Mouse (Mus musculus) hematopoietic stem cell, adult 5-6 weeks (primary cell): ENCODE results near the gene Slx4. TPM values are rescaled to one million over a fixed set of nuclear protein-coding genes. Genes with fewer than 3 reads are reported as not detected.
"Not testable (repeated sequence)": the region's sequence is repeated elsewhere in the genome, so short reads cannot be mapped to it uniquely, and the experiment has no call there.

ENCODE experiments used
- ATAC-seq, 2 experiments: fragments of 125-278 bp in 1 of 2; replicated peaks in 1 of 2; 2 replicates each; pipeline ENCODE4 v1.8.0; 2016 to 2017; ENCODE audit warnings: inconsistent platforms in 2 of 2, mild to moderate bottlenecking in 2 of 2, moderate number of reproducible peaks in 2 of 2, low read depth in 1 of 2, moderate TSS enrichment in 1 of 2; ENCODE audit not compliant: low FRiP score in 2 of 2, poor library complexity in 2 of 2, severe bottlenecking in 2 of 2, insufficient read depth in 1 of 2, low TSS enrichment in 1 of 2
- total RNA-seq: library from RNA; stranded (forward); fragments of 172-1452, 232-1000 nt; gene quantifications from 2 replicates; pipeline ENCODE4 v1.2.3, GENCODE M21; 2017

Gene Slx4
- total RNA-seq, 1 experiment from 2014 or later = 29.0 TPM

DNA sequence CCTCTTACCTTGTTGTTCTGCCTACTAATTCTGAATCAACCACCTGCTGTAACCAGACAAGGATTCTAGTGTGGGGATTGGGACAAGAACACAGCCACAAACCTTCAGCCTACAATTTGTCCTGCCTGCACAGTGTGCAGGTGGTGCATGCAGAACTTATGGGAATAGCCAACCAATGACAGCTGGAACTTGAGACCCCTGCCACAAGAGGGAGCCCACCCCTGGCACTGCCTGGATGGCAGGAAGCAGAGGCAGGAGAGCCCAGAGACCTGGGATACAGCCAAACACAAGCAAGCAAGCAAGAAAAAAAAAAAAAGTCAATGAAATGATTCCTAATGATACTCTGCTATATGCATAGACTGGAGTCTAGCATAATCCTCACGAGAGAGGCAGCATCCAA lies 17.7 kb upstream of the Slx4 start:
- ATAC-seq = no peak

DNA sequence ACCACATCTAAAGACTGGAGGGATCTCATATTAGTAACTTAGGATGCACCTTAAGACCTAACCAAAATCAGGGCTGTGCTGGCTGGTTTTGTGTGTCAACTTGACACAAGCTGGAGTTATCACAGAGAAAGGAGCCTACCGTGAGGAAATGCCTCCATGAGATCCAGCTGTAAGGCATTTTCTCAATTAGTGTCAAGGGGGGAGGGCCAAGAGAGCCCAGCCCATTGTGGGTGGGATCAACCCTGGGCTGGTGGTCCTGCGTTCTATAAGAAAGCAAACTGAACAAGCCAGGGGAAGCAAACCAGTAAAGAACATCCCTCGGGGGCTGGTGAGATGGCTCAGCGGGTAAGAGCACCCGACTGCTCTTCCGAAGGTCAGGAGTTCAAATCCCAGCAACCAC lies 13.9 kb upstream of the Slx4 start:
- ATAC-seq = not testable (repeated sequence)

DNA sequence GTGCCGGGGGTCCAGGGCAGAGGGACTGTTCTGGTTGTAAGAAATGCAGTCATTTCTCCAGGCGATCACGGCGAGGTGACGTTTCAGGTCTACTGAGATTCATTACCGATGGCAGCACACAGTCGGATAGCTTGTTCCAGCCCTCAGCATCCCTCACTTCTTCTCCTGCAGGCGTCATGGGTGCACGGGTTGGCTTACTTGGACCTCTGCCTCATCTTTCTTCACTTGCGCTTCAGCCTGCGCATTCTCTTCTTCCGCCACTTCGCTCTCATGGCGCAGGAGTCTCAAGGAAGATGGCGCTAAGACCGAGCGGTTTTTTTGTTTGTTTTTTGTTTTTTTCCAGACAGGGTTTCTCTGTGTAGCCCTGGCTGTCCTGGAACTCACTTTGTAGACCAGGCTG lies 13.2 kb upstream of the Slx4 start:
- ATAC-seq = not testable (repeated sequence)

DNA sequence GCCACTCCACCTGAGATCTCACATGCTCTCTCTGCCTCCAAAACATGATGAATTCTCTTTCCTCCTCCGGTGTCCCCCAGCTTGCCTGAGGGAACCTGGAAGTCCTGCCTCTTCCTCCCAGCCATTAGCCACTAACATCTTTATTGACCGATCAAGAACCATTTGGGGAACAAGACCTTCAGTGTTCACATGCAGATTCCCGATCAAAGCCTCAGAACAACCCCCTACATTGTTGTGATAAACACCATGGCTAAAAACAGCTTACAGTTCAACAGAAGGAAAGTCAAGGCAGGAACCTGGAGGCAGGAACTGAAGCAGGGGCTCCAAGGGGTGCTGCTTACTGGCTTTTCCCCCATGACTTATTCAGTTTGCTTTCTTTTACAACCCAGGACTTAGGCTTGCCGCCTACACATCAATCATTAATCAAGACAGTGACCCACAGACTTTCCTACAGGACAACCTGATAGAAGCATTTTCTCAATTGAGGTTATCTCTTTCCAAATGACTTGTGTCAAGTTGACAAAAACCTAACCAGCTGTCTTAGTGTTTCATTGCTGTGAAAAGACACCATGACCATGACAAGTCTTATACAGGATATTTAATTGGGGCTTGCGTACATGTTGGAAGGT lies 10.6 kb upstream of the Slx4 start:
- no peak for ATAC-seq

DNA sequence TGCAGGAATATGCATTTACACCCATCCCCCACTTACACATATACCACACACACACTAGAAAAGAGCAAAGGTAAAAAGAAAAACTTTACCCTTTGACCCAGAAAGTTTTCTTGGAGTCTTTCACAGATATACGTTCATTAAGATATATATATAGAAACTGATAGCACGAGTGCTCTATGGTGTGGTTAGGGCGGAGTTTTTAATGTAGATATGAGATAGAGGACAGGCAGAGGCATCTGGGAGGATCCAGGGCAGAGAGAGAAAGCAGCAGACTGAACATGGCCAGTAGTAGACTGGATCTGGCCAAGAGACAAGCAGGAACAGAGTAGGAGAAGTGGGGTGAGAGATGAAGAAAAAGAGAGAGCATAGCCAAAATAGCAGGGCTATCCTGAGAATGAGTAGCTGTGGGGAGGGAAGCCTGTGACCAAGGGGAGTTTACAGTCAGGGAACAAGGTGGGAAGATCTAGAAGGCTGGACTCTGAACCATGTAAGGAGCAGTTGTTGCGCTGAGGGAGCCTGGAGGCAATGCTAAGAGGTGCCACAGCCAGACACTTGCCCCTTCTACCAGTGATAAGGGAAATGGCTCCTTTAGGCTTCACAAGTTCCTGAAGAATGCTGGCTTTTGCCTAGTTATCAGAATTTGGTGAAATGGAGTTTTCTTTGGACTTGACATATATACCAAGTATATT lies 9.5 kb upstream of the Slx4 start:
- no peak for ATAC-seq

DNA sequence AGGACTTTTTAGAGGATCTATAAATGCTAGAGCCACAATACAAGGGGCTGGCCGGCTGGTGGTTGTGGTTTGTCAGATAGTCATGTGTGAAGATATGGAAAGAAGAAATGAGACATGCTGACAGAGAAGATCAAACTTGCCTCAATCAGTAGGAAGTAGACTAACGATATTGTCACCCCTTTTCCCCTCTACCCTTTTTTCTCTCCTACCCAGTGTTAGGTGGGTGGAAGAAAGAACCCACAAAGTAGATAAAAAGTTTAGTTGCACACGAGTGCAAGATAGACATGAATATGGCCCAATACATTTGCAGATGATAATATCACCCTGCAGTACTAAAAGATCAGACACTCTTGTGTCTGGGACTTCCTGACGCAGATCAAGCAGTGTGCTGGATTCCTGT lies 15.2 kb downstream of the Slx4 start:
- no peak for ATAC-seq

DNA sequence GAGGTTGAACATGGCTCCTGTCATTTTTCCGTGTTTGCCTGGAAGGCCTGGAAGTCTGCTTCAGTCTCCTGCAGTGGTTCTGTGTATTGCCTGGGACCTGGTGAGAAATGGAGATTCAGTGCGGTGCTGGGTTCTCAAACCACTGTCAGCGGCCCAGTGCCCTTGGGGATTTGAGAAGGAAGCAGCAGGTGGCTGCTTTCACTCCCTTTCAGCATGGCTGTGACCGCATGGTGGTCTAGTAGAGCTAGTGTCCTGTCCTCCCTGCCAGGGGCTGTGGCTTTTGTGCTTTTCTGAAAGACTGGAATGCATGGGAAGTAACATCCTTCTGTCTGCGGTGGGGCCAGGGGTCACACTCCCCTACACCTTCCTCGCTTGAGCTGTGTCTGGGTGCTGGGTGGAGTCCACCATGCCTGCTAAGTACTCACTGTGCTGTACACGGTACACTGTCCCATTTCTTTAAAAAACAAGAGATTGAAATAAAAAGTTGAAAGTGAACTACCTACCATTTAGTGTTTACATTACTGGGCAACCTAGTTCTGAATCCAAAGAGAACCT lies 20.3 kb downstream of the Slx4 start:
- no peak for ATAC-seq

DNA sequence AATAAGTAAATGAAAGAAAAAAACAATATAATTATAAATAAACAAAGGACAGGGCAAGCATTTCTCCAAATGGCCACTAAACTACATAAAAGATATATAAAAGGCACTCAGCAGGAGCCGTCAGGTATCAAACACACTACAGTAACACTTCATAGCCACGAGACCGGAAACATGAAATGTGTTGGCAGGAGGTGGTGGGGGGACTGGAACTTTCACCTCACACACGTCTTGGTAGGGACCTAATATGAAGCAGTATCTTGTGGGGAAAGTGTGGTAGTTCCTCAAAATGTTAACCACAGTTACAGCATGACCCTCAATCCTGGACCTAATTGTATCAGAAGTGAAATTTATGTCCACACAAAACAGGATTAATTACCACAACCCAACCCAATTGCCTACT lies 21.4 kb downstream of the Slx4 start:
- peak; percentile 78 to 87 for ATAC-seq

DNA sequence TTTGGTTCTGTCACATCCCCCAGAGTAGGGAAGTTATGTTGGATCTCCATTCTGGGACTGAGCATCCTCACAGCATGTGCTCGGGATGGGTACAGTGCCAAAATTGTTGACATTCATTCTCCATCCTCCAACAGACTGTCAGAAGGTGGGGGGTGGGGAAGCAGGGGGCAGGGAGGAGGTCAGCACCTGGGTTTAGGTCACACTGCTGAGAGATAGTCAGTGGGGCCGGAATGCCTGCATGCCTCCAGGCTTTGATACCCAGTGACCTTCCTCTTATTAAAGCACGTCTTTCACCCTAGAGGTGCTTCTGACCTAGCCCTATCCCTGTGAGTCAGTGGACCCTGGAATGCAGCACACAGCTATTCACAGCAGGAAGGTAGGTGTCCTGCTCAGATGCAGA lies 26.9 kb downstream of the Slx4 start:
- no peak for ATAC-seq

DNA sequence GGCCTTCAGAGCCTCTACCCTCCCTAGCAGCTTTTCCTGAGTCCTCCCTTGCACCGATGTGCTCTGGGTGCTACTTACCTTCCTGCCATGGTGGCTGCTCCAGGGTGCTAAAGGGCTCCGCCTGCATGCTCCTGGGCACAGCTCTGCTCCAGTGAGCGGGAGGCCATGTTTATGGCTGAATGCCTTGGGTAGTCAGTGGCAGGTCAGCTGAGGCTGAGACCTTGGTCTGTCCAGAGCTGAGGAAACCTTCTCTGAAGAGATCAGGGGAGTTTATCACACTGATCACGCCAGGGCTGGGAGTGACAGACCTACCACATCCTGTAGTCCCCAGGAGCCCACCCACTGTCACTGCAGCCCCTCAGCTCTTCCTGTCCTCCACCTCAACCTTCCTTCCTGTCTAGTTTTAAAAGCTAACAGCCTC lies 27.3 kb downstream of the Slx4 start, which contains the start of gene Nlrc3:
Nlrc3 (minus strand) TSS at position 382 of the 421 bp plus-strand sequence.
- ATAC-seq = peak; percentile 86 to 94

DNA sequence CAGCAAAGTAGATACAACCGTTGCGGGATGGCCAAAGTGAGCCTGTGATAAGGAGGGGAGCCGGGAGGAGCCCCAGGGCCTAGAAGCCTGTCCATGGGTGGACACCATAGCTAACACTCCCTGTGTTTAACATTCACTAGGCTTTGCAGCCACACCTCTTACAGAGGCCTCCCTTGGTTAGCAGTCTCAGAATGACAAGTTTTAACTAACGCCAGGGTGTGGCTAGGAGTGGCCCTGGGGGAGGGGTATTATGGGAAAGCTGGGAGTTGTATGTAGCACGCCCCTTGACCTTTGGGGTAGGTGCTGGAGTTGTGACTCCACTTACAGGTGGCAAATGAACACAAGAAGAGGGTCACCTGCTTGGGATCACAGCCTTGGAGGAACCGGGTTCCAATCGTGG lies 27.9 kb downstream of the Slx4 start:
- no peak for ATAC-seq

DNA sequence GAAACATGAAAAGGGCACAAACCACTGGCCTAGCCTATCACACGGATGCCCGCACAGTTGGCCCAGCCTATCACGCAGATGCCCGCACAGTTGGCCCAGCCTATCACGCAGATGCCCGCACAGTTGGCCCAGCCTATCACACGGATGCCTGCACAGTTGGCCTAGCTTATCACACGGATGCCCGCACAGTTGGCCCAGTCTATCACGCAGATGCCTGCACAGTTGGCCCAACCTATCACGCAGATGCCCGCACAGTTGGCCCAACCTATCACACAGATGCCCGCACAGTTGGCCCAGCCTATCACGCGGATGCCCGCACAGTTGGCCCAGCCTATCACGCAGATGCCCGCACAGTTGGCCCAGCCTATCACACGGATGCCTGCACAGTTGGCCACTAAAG lies 29.1 kb downstream of the Slx4 start:
- not testable (repeated sequence) for ATAC-seq

DNA sequence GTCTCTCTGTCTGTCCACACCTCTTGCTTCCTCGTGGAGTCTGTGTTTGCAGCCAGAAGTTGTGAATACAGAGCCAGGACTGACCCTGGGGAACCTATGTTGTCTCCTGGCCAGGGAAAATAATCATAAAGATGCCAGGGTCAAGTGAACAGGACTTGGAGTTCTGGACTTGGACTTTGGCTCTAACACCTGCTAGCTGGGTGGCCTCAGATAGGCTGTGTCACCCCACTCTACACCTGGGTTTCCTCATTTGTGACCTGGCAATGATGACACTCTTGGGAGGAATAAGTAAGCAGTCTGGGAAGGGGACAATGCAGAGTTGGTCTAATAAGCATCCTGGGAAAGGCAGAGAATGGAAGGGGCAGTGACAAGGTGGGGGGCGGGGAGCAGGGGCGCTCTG lies 38.0 kb downstream of the Slx4 start:
- no peak for ATAC-seq

DNA sequence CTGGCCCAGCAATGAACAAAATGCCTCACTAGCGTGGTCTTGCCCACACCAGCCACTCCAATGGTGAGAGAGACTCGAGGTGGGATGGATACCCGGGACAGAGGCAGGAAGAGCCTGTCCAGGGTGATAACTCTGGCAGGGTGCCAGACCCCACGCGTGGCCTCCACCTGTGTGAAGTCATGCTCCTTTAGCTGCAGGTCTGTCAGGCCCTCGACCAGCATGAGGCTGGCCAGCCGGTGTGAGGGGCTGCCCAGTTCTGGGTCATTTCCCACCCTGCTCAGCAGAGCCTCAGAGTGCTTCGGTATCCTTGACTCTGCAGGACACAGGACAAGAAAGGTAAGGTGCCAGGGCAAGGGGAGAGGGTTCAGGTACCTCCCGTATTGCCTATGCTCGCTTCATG lies 38.6 kb downstream of the Slx4 start:
- ATAC-seq = no peak

DNA sequence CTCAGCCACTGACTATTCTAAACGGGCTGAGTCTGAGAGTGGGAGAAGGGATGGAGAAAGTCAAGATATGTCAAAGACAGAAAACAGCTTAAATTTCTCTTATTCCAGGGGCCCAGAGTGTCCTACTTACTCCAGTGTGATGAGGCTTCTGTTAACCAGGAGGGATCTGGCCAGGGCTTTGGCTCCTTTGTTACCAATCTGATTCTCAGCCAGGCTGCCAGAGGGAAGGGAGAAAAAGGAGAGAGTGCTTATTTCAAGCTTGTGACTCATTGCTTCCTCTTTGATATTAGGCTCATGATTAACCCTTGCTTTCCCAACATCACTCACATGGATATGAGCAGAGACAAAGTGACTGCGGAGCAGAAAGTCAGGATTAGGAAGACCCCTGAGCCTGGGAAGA lies 44.3 kb downstream of the Slx4 start:
- no peak for ATAC-seq

DNA sequence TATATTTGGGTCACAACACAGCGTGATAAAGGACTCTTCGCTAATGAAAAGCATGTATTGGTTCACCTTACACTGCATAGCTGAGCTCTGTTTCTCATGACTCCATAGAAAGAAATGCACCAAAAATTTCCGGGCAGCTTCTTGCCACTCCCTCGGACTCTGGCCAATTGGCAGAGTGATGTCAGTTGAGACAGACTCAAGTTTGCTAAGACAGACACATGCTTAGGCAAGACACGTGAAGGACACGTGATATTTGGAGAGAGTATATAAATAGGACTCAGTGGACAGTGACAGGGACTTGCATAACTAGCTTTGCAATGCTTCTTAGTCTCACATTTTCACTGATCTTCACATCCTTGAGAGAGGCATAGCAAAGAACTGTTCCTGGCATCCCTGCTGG lies 47.2 kb downstream of the Slx4 start:
- ATAC-seq = no peak

DNA sequence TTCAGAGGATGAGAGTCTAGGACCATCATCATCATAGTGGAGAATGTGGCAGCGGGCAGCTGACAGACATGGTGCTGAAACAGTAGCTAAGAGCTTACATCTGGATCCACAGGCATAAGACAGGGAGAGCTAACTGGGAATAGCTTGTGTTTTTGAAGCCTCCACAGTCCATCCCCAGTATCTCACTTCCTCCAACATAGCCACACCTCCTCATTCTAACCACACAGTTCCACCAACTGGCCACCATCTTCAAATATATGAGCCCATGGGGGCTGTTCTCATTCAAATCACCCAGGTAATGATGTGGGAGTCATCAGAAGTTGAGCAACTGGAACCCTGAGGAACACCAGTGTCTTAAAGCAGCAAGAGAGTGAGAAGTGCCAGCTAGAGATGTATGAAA lies 52.4 kb downstream of the Slx4 start:
- no peak for ATAC-seq

DNA sequence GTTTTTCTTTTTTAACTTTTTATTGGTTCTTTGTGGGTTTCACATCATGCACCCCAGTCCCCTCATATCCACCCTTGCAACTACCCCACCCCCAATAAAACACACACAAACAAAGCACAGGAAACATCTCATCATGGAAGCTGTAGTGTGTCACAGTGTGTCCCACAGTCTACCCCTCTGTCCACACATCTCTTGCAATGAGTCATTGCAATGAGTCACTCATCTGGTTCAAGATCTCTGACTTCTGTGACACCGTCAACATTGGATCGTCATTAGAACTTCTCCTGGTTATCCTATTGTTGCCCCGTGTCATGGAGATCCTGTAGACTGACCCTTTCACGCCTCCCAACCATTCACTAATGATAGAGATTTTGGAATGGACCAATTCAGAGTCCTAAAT lies 68.9 kb downstream of the Slx4 start:
- no peak for ATAC-seq

DNA sequence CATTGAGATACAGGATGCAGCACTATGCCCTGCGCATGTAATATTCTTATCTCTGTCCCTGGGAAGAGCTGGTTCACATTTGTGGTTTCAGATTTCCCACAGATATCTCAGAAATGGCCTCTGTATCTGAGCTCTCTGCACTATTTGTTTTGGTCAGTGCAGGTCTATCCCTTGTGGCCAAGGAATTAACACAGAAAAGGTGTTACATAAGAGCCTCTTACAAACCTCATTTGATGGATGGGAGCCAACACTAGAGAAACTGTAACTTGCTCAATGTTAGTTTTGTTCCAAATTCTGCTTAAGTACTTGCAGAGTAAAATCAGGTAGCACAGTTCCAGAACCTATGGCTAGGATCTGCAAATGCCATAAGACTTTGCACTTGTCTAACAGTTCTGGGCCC lies 69.5 kb downstream of the Slx4 start:
- no peak for ATAC-seq
